Mouse (Mus musculus) gastrocnemius, postnatal 4 days (tissue): Measurements from ENCODE around the gene Olfr320. TPM values are rescaled to one million over a fixed set of nuclear protein-coding genes. Genes with fewer than 3 reads are reported as not detected.

Experiments used
- total RNA-seq, 2 experiments: library from RNA; stranded (reverse); gene quantifications; 2 replicates each; pipeline ENCODE4 v1.2.3; 2021

Olfr320 gene
- total RNA-seq, 2 experiments from 2014 or later = not detected

Other genes starting within 250 kb of the Olfr320 start
- not detected for gene Gm12253, start 248.5 kb upstream of the Olfr320 start, total RNA-seq
- not detected for gene Lypd9, start 228.2 kb upstream of the Olfr320 start, total RNA-seq
- not detected for gene Olfr30, start 218.8 kb upstream of the Olfr320 start, total RNA-seq
- gene Olfr332, start 188.5 kb upstream of the Olfr320 start, total RNA-seq = not detected
- not detected for gene Olfr331, start 178.5 kb upstream of the Olfr320 start, total RNA-seq
- not detected for gene Olfr330, start 146.3 kb upstream of the Olfr320 start, total RNA-seq
- gene Olfr329-ps, start 134.7 kb upstream of the Olfr320 start, total RNA-seq = not detected
- not detected for gene Olfr328, start 125.5 kb upstream of the Olfr320 start, total RNA-seq
- not detected for gene Olfr224, start 110.5 kb upstream of the Olfr320 start, total RNA-seq
- not detected for gene Olfr325, start 103.4 kb upstream of the Olfr320 start, total RNA-seq
- gene Olfr324, start 86.0 kb upstream of the Olfr320 start, total RNA-seq = not detected
- not detected for gene 2210407C18Rik, start 65.0 kb upstream of the Olfr320 start, total RNA-seq
- not detected for gene Olfr323, start 50.6 kb upstream of the Olfr320 start, total RNA-seq
- under 1 TPM in 1 of 2 experiments, not detected in 1; 0.13 TPM for gene Trim58, start 40.6 kb upstream of the Olfr320 start, total RNA-seq
- gene Olfr322, start 22.3 kb upstream of the Olfr320 start, total RNA-seq = not detected
- gene Olfr319, start 18.1 kb downstream of the Olfr320 start, total RNA-seq = not detected
- not detected for gene Olfr318, start 42.9 kb downstream of the Olfr320 start, total RNA-seq
- not detected for gene Olfr317, start 58.1 kb downstream of the Olfr320 start, total RNA-seq
- gene Olfr316, start 71.6 kb downstream of the Olfr320 start, total RNA-seq = not detected
- gene Olfr315, start 92.1 kb downstream of the Olfr320 start, total RNA-seq = not detected
- gene Olfr314, start 101.9 kb downstream of the Olfr320 start, total RNA-seq = not detected
- under 1 TPM in 1 of 2 experiments, not detected in 1; 0.52 TPM for gene Fam183b, start 120.9 kb downstream of the Olfr320 start, total RNA-seq
- not detected for gene Olfr313, start 133.9 kb downstream of the Olfr320 start, total RNA-seq
- not detected for gene Olfr312, start 148.1 kb downstream of the Olfr320 start, total RNA-seq
- gene Olfr311, start 158.2 kb downstream of the Olfr320 start, total RNA-seq = not detected
- gene Gm12258, start 166.1 kb downstream of the Olfr320 start, total RNA-seq = 1 to 10 TPM; 3.7 to 4.5 TPM
- gene 2810021J22Rik, start 186.1 kb downstream of the Olfr320 start, total RNA-seq = 1 to 10 TPM; 3.2 to 3.6 TPM
- 1 to 10 TPM; 6.9 to 8.1 TPM for gene Zfp39, start 223.1 kb downstream of the Olfr320 start, total RNA-seq
- gene Btnl10, start 236.8 kb downstream of the Olfr320 start, total RNA-seq = under 1 TPM in 1 of 2 experiments, not detected in 1; 0.18 TPM